Mouse (Mus musculus): ENCODE measurements around the gene Bbof1.

Gene Bbof1

DNA sequence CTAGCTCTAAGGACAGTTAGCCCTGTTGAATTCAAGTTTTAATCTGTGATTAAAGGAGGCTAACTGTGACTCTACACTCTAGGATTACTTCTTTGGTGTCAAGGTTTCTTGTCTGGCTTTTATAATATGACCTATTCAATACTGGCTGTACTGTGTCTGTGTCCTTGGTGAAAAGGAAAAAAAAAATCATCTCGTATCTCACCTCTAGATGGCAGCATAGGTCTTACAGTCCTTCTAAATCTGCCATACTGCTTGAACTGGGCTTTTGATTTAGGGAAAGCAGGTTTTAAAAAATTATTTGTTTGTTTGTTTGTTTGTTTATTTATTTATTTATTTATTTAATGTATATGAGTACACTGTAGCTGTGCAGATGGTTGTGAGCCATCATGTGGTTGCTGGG lies 59.8 kb downstream of the Bbof1 start:
- peak; percentile 63 for DNase-seq (ENCODE audit: low spot score)

DNA sequence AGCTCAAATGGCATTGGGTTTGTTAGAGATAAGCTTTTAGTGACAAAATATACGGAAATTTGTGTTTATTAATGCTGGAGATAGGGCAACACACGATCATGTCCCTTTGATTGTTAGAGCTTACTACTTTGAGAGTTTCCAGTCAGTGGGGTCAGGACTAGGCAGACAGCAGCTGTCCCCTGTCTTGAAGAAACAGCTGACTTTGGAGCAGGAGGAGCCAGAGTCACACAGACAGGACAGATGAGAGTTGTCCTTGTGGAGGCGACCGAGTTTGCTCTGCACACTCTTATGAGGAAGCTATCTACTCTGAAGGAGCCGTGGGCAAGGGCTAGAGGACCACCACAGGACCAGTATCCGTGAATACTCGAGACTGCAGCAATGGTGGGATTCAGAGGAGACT lies 70.1 kb downstream of the Bbof1 start:
- no peak for DNase-seq (ENCODE audit: low spot score)

DNA sequence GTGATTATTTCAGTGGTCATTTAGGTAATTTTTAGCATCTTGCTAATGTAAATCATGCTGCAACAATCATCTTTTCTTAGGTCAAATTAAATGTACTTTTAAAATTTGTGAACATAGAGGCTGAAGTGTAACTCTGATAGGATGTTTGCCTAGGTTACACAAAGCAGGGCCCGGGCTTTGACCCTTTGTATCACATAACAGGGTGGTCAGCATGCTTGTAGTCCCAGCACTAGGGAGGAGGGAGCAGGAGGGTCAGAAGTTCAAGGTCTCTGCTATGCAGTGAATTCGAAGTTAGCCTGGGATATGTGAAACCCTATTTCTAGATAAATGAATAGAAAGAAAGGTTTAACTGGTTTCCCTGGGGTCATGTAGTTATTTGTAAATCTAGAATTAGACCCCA lies 72.4 kb downstream of the Bbof1 start:
- DNase-seq (ENCODE audit: low spot score): no peak

DNA sequence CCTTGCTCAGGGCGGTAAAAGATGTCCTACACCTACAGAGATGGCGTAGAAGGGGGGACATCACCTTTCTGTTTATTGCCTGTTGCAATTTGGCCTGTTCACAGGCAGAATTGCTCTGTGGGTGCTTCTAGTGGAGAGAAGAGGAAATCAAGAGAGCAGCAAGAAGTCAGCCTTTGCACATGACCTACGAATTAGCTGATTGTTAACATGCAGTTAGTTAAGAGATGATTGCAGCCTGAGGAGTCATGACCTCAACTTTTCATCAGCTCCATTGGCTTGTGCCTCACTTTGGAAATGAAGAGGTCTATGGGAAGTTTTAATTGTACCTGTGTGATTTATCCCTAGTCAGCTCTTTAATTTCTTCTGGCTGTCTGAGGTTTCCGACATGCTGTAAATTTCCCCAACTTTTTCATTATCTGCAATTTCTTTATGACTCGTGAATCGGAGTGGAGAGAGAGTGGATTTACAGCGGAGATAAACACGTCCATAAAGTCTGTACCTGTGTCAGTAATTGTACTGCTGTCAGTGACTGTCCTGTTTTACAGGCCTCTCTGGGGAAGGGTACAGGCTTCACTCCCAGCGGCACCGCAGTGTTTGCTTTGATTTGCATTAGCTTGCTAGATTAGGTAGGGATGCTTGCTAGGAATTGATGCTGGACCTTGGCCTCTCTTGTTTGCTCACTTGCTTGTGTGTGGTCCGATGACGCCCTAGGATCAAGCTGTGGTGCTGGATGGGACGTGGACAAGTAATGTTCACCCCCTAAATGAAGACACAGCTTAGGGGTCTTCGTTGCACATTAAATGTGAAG lies 74.1 kb downstream of the Bbof1 start:
- no peak for DNase-seq (ENCODE audit: low spot score)

DNA sequence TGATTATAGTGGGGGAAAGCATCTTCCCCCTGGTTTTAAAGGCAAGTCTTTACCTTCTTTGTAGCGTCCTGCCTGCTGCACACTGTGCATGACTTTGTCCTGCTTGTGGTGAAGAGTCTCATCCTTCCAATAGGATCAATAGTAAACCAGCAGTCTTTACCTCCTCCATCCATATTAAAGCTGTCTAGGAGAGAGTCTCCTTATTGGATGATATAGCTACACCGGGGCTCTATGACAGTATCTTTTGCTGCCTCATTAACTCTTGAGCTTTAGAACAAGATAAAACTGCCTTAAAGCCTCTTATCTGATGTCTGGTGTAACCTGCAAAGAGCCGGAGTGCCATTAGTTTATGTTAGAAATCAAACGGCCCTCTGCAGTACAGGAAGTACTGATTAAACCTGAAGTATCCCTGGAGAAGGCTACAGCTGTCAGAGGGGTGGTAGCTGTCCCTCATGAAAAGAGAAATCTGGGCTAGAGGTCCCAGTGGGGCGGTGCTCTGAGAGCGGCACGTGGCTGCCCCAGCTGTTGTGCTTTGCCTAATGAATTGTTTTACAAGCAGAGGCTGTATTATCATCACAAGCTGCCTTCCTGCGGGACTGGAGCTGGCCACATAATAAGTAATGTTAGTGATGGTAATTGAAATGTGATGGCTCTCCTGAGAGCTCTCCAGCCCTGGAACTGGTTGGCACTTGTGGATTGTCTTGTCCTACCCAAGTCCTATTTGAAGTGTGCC lies 78.6 kb downstream of the Bbof1 start:
- DNase-seq (ENCODE audit: low spot score): no peak

All from c-Kit-positive CD71-positive TER-119-positive erythroid progenitor cells, embryonic 14.5 days (primary cell).